Mouse (Mus musculus): ENCODE results near the gene Snx9. TPM values are rescaled to one million over a fixed set of nuclear protein-coding genes. Genes with fewer than 3 reads are reported as not detected.

Gene Snx9
- polyA plus RNA-seq, 1 experiment = 24.7 TPM

DNA sequence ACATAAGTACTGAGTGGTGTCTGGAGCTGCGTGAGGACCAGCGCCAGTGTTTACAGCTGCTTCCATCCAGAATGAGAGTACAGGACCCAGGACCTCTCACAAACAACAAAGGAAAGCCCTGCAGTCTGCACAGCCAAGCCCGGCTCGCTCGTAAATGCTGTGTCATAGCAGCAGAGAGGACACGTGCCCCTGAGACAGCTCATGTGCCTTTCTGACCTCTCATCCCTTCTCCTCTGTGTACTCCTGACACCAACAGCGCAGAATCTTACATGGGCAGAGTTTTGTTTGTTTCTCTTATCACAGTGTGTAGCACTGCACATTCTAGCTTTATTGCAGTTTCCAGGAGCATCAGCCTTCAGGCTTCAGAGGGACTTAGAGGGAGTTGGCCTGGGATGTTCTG lies 85.6 kb downstream of the Snx9 start:
- Histone ChIP-seq H3K4me3 (no peak overlapping the region), H3K4me2 (ENCODE audit: low read depth) (no peak overlapping the region), H3K36me3 (ENCODE audit: control insufficient read depth, insufficient read depth) (peaks cover 19% of the 10 kb centered on the region), H3K79me2 (ENCODE audit: control insufficient read depth, insufficient read depth) (no peaks in the 10 kb centered on the region), H3K27me3 (ENCODE audit: control insufficient read depth, insufficient read depth, insufficient read length) (no peaks in the 10 kb centered on the region), H3ac (ENCODE audit: control insufficient read depth, insufficient read length) (no peak overlapping the region)
- TF ChIP-seq MYOD1 (IDR thresholded peaks at IDR 0.05; ENCODE audit: control insufficient read depth in 1 of 3, insufficient read length in 2 of 3, low read depth in 2 of 3) (no peak), E2F4 (IDR thresholded peaks at IDR 0.05; ENCODE audit: insufficient read depth) (no peak), REST (IDR thresholded peaks at IDR 0.05; ENCODE audit: insufficient read depth, insufficient read length) (no peak), TCF3 (IDR thresholded peaks at IDR 0.05; ENCODE audit: insufficient read length, low read depth) (no peak), USF1 (IDR thresholded peaks at IDR 0.05; ENCODE audit: low read depth) (no peak), SRF (IDR thresholded peaks at IDR 0.05; ENCODE audit: control insufficient read depth, insufficient read length, low read depth) (no peak), POLR2AphosphoS2 (IDR thresholded peaks at IDR 0.05; ENCODE audit: insufficient read length, low read depth) (no peak), CEBPB (IDR thresholded peaks at IDR 0.05; ENCODE audit: insufficient read depth, poor library complexity, severe bottlenecking) (no peak), TCF12 (IDR thresholded peaks at IDR 0.05; ENCODE audit: insufficient read depth, poor library complexity, severe bottlenecking) (no peak), MAX (IDR thresholded peaks at IDR 0.05; ENCODE audit: low read depth) (no peak), MYOG (IDR thresholded peaks at IDR 0.05; ENCODE audit: control insufficient read depth in 1 of 3, insufficient read depth in 1 of 3, insufficient read length in 2 of 3, low read depth in 2 of 3) (no peak), POLR2A (IDR thresholded peaks at IDR 0.05; ENCODE audit: insufficient read length, low read depth) (no peak)

DNA sequence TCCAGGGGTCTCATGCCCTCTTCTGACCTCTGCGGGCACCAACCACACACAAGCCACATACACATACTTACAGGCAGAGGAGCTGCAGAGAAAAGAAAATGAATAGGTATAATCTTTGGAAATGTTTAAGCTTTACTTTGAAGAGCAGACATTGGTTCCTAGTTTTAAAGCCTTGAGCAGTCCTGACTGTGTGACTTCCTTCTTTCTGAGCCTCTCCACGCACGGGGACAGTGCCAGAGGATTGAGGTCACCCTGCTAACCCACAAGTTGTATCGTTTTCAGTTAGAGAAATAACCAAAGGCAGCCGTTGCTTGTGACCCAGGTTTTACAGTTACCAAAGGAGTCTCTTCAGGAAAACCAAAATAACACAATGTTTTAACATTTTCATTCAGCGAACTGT lies 87.9 kb downstream of the Snx9 start:
- TF ChIP-seq MYOG (IDR thresholded peaks at IDR 0.05; ENCODE audit: control insufficient read depth in 1 of 3, insufficient read depth in 1 of 3, insufficient read length in 2 of 3, low read depth in 2 of 3) (no peak), TCF12 (IDR thresholded peaks at IDR 0.05; ENCODE audit: insufficient read depth, poor library complexity, severe bottlenecking) (no peak), SRF (IDR thresholded peaks at IDR 0.05; ENCODE audit: control insufficient read depth, insufficient read length, low read depth) (no peak), MAX (IDR thresholded peaks at IDR 0.05; ENCODE audit: low read depth) (no peak), POLR2A (IDR thresholded peaks at IDR 0.05; ENCODE audit: insufficient read length, low read depth) (no peak), POLR2AphosphoS2 (IDR thresholded peaks at IDR 0.05; ENCODE audit: insufficient read length, low read depth) (no peak), CEBPB (IDR thresholded peaks at IDR 0.05; ENCODE audit: insufficient read depth, poor library complexity, severe bottlenecking) (no peak)
- no peaks in the 10 kb centered on the region for H3K79me2 ChIP-seq (ENCODE audit: control insufficient read depth, insufficient read depth)
- H3K4me3 ChIP-seq = no peak overlapping the region
- peaks cover 19% of the 10 kb centered on the region for H3K36me3 ChIP-seq (ENCODE audit: control insufficient read depth, insufficient read depth)
- no peaks in the 10 kb centered on the region for H3K27me3 ChIP-seq (ENCODE audit: control insufficient read depth, insufficient read depth, insufficient read length)
- no peak overlapping the region for H3K4me2 ChIP-seq (ENCODE audit: low read depth)
- H3ac ChIP-seq (ENCODE audit: control insufficient read depth, insufficient read length) = no peak overlapping the region

DNA sequence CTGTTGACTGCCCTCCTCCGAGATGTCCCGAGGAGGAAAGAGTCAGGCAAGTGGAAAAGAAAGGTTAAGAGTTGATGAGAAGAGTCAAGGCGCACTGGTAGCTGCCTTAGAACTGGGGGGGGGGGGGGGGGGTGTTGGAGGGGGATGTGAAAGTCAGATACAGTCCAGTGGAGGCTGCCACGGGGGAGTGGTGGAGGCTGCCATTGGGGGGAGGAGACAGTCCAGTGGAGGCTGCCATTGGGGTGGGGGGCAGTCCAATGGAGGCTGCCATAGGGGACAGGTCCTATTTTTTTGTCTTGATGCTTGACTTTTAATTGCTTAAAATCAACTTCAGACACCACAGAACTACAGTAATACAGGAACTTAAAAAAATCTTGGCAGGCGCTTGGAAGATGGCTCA lies 91.0 kb downstream of the Snx9 start:
- Histone ChIP-seq H3K36me3 (ENCODE audit: control insufficient read depth, insufficient read depth) (peaks cover 11% of the 10 kb centered on the region), H3ac (ENCODE audit: control insufficient read depth, insufficient read length) (no peak overlapping the region), H3K27me3 (ENCODE audit: control insufficient read depth, insufficient read depth, insufficient read length) (no peaks in the 10 kb centered on the region), H3K4me2 (ENCODE audit: low read depth) (no peak overlapping the region), H3K79me2 (ENCODE audit: control insufficient read depth, insufficient read depth) (no peaks in the 10 kb centered on the region), H3K4me3 (no peak overlapping the region)
- no peak for TF ChIP-seq MYOG (IDR thresholded peaks at IDR 0.05; ENCODE audit: control insufficient read depth in 1 of 3, insufficient read depth in 1 of 3, insufficient read length in 2 of 3, low read depth in 2 of 3)
- no peak for TF ChIP-seq SRF (IDR thresholded peaks at IDR 0.05; ENCODE audit: control insufficient read depth, insufficient read length, low read depth)
- TF ChIP-seq MYOD1 (IDR thresholded peaks at IDR 0.05; ENCODE audit: control insufficient read depth in 1 of 3, insufficient read length in 2 of 3, low read depth in 2 of 3) = no peak
- no peak for TF ChIP-seq MAX (IDR thresholded peaks at IDR 0.05; ENCODE audit: low read depth)
- TF ChIP-seq USF1 (IDR thresholded peaks at IDR 0.05; ENCODE audit: low read depth) = no peak
- no peak for TF ChIP-seq TCF3 (IDR thresholded peaks at IDR 0.05; ENCODE audit: insufficient read length, low read depth)
- no peak for TF ChIP-seq CEBPB (IDR thresholded peaks at IDR 0.05; ENCODE audit: insufficient read depth, poor library complexity, severe bottlenecking)
- no peak for TF ChIP-seq POLR2A (IDR thresholded peaks at IDR 0.05; ENCODE audit: insufficient read length, low read depth)
- TF ChIP-seq E2F4 (IDR thresholded peaks at IDR 0.05; ENCODE audit: insufficient read depth) = no peak
- no peak for TF ChIP-seq POLR2AphosphoS2 (IDR thresholded peaks at IDR 0.05; ENCODE audit: insufficient read length, low read depth)
- no peak for TF ChIP-seq TCF12 (IDR thresholded peaks at IDR 0.05; ENCODE audit: insufficient read depth, poor library complexity, severe bottlenecking)
- TF ChIP-seq REST (IDR thresholded peaks at IDR 0.05; ENCODE audit: insufficient read depth, insufficient read length) = no peak

DNA sequence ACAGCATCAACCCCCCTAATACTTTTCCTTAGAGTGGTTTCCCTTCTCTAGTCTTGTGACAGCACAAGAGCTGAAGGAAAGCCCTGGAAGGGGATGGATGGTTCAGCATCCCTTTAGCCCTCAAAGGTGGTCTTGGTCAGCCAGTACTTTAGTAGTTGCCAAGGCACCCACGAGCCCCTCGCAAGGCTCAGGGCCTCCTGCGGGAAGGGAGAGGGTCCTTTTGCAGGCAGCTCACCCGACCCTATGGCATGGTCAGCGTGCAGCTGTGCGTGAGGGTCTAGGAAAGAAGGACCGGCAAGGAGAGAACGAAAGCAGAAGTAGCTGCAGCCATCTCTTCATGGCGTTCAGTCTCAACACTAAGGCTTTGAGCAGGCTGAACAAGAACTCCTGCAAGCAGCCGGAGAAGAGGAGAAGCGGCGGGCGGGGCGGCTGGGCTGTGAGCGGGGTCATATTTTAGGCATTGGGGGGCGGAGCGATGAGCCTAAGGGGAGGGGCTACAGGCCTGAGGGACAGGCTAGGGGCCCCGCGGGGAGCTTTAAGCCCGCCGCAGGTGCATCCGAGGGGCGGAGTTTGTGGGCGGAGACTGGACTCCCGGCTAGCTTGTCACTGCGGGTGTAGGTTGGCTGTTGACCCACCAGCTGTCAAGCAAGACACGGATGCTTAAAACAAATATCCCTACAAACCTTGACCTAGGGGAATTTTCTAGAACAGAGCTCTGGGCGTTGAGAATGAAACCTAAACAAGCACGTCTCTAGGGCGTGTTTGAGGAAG lies 93.6 kb downstream of the Snx9 start:
- no peaks in the 10 kb centered on the region for H3K27me3 ChIP-seq (ENCODE audit: control insufficient read depth, insufficient read depth, insufficient read length)
- H3K79me2 ChIP-seq (ENCODE audit: control insufficient read depth, insufficient read depth) = no peaks in the 10 kb centered on the region
- peak overlapping the region; percentile 85 for H3K4me2 ChIP-seq (ENCODE audit: low read depth)
- TF ChIP-seq E2F4 (IDR thresholded peaks at IDR 0.05; ENCODE audit: insufficient read depth) (no peak), SRF (IDR thresholded peaks at IDR 0.05; ENCODE audit: control insufficient read depth, insufficient read length, low read depth) (no peak), MYOG (IDR thresholded peaks at IDR 0.05; ENCODE audit: control insufficient read depth in 1 of 3, insufficient read depth in 1 of 3, insufficient read length in 2 of 3, low read depth in 2 of 3) (peak in 1 of 3 experiments; percentile 40), TCF12 (IDR thresholded peaks at IDR 0.05; ENCODE audit: insufficient read depth, poor library complexity, severe bottlenecking) (no peak), MYOD1 (IDR thresholded peaks at IDR 0.05; ENCODE audit: control insufficient read depth in 1 of 3, insufficient read length in 2 of 3, low read depth in 2 of 3) (peak in 1 of 3 experiments; percentile 31), CEBPB (IDR thresholded peaks at IDR 0.05; ENCODE audit: insufficient read depth, poor library complexity, severe bottlenecking) (no peak)
- no peak overlapping the region for H3ac ChIP-seq (ENCODE audit: control insufficient read depth, insufficient read length)
- no peaks in the 10 kb centered on the region for H3K36me3 ChIP-seq (ENCODE audit: control insufficient read depth, insufficient read depth)
- H3K4me3 ChIP-seq = no peak overlapping the region

All from myocyte (in vitro differentiated cells).